Comparison of ENCODE assay signal across 10 mouse cellular contexts in the genomic region with DNA sequence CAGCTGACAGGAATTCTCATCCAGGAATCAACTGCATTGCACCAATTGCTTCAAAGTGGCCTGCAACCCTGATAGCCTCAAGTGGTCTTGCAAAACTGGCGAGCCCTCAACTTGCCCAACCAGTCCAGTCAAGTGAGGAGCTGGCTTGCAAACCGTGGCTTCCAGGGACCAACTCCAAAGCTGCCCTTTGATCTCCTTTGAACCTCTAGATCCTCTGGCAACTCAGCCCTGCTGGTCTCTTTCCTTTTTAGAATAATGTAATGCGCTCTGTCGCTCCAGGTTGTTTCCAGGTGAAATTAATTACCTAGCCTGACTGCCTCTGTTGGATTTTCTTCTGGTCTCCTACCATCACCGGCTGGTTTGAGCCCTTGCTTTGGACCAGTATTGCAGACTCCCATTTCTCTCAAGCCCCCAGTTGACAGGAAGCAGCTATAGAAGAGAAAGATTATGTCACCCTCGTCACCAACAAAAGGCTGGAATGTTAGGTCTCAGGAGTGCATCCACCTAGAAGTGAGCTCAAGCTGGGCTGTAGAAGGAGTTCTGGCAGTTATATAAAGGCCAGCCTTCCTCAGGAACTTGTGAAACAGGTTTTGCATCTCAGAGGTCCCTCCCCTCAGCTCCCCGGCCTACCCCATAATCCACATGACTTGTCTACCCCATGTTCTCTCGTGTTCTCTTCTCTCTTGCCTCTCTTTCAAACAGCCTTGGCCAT. TPM values are rescaled to one million over a fixed set of nuclear protein-coding genes. Genes with fewer than 3 reads are reported as not detected.
DNase-seq lines count a peak whose midpoint lies in the region; ATAC-seq lines count a peak whose summit lies in the region.
"Had no signal": no experiment of that assay in that cellular context is flagged by ENCODE, and none has a peak within 500 bp of the region (broad histone marks: within the 10 kb centered on the region; RNA-seq: fewer than 3 reads in every experiment).

No protein-coding gene starts in this region.

- no peaks in the 10 kb centered on the region for H3K9me3 ChIP-seq in embryonic facial prominence, embryonic 15.5 days (replicated peaks)
- no peaks in the 10 kb centered on the region for H3K9me3 ChIP-seq in kidney, embryonic 15.5 days (replicated peaks)
- no peaks in the 10 kb centered on the region for H3K9me3 ChIP-seq in hindbrain, embryonic 12.5 days (replicated peaks)
- H3K9me3 ChIP-seq: forebrain, embryonic 15.5 days had no signal

- H3K27ac ChIP-seq in embryonic facial prominence, embryonic 15.5 days (replicated peaks): peak overlapping the region; percentile 68
- H3K27ac ChIP-seq in kidney, embryonic 15.5 days: peak overlapping the region; percentile 84
- H3K27ac ChIP-seq in hindbrain, embryonic 12.5 days: no peak overlapping the region
- H3K27ac ChIP-seq: forebrain, embryonic 15.5 days had no signal

- H3K4me1 ChIP-seq in embryonic facial prominence, embryonic 15.5 days: no peaks in the 10 kb centered on the region
- H3K4me1 ChIP-seq in kidney, embryonic 15.5 days: no peaks in the 10 kb centered on the region
- H3K4me1 ChIP-seq in hindbrain, embryonic 12.5 days: no peaks in the 10 kb centered on the region

- H3K36me3 ChIP-seq in embryonic facial prominence, embryonic 15.5 days: no peaks in the 10 kb centered on the region
- H3K36me3 ChIP-seq in kidney, embryonic 15.5 days: no peaks in the 10 kb centered on the region
- H3K36me3 ChIP-seq in hindbrain, embryonic 12.5 days: no peaks in the 10 kb centered on the region
- H3K36me3 ChIP-seq: forebrain, embryonic 15.5 days had no signal

- H3K4me3 ChIP-seq in embryonic facial prominence, embryonic 15.5 days (replicated peaks): no peak overlapping the region
- no peak overlapping the region for H3K4me3 ChIP-seq in kidney, embryonic 15.5 days (replicated peaks)
- no peak overlapping the region for H3K4me3 ChIP-seq in hindbrain, embryonic 12.5 days
- H3K4me3 ChIP-seq: forebrain, embryonic 15.5 days had no signal

- WGBS in embryonic facial prominence, embryonic 15.5 days: 37% methylated on average over 8 of the region's 8 CpGs
- WGBS in kidney, embryonic 15.5 days: 47% methylated on average over 8 of the region's 8 CpGs
- WGBS in hindbrain, embryonic 12.5 days: 48% methylated on average over 8 of the region's 8 CpGs

- no peaks in the 10 kb centered on the region for H3K27me3 ChIP-seq in embryonic facial prominence, embryonic 15.5 days
- no peaks in the 10 kb centered on the region for H3K27me3 ChIP-seq in kidney, embryonic 15.5 days
- no peaks in the 10 kb centered on the region for H3K27me3 ChIP-seq in hindbrain, embryonic 12.5 days
- H3K27me3 ChIP-seq: CH12.LX; forebrain, embryonic 15.5 days had no signal

- H3K9ac ChIP-seq in embryonic facial prominence, embryonic 15.5 days: no peak overlapping the region
- no peak overlapping the region for H3K9ac ChIP-seq in kidney, embryonic 15.5 days
- H3K9ac ChIP-seq in hindbrain, embryonic 12.5 days: no peak overlapping the region
- H3K9ac ChIP-seq: forebrain, embryonic 15.5 days had no signal

- peak; percentile 60 for DNase-seq in R1 (ENCODE audit: low read depth, low spot score)
- peak; percentile 73 for DNase-seq in lung, postnatal 10 days
- DNase-seq in frontal cortex, postnatal 36 days (ENCODE audit: low spot score in 2 of 2): no peak
- DNase-seq in adrenal gland, postnatal 10 days: no peak
- DNase-seq: embryo, embryonic 11 days had no signal

- peak; percentile 51; the same call in 1 of the 2 replicates for ATAC-seq in embryonic facial prominence, embryonic 15.5 days (ENCODE audit: insufficient number of reproducible peaks, low FRiP score, low TSS enrichment, low read depth)
- ATAC-seq in kidney, embryonic 15.5 days (replicated peaks; ENCODE audit: low FRiP score): peak; percentile 40; the same call in 1 of the 2 replicates
- no peak for ATAC-seq in hindbrain, embryonic 12.5 days (ENCODE audit: low FRiP score)
- ATAC-seq: forebrain, embryonic 15.5 days had no signal

- no peak overlapping the region for H3K4me2 ChIP-seq in embryonic facial prominence, embryonic 15.5 days (replicated peaks)
- no peak overlapping the region for H3K4me2 ChIP-seq in kidney, embryonic 15.5 days
- H3K4me2 ChIP-seq in hindbrain, embryonic 12.5 days (replicated peaks): no peak overlapping the region
- H3K4me2 ChIP-seq: forebrain, embryonic 15.5 days had no signal

RNA-seq across cellular contexts. Expression of a gene that starts 49.8 kb away (rescaled TPM):
- 58.6 and 62.6 TPM in 2 replicates for polyA plus RNA-seq in embryonic facial prominence, embryonic 15.5 days (2015; fragmentation: Nextera tagmentation; extraction: Ambion mirVana)
- polyA plus RNA-seq in kidney, embryonic 15.5 days (2015; fragmentation: Nextera tagmentation; extraction: Ambion mirVana): 65.3 and 67.2 TPM in 2 replicates
- 100 to 1,000 TPM; 170 to 171 TPM for total RNA-seq in adrenal gland, postnatal 10 days (2021)
- polyA plus RNA-seq in hindbrain, embryonic 12.5 days (2016; fragmentation: Nextera tagmentation; extraction: Ambion mirVana): 65.3 and 72.3 TPM in 2 replicates

Comparison
In these comparisons a context has a peak if more than half of its experiments do, and no peak if none do; other contexts are left out.
1. DNase-seq: peak in R1 (single experiment) and lung, postnatal 10 days (single experiment); none in frontal cortex, postnatal 36 days (0 of 2) and adrenal gland, postnatal 10 days (single experiment).